9 mouse cellular contexts compared by ENCODE assay signal in genomic region chr2:146258736-146259469, GRCm38 (mm10). TPM values are rescaled to one million over a fixed set of nuclear protein-coding genes. Genes with fewer than 3 reads are reported as not detected.
A peak's percentile ranks its signal among the peaks of the same experiment; 100 is the strongest.
DNase-seq lines count a peak whose midpoint lies in the region; ATAC-seq and TF ChIP-seq lines count a peak whose summit lies in the region.
"Had no signal": no experiment of that assay in that cellular context is flagged by ENCODE, and none has a peak within 500 bp of the region (broad histone marks: within the 10 kb centered on the region; RNA-seq: fewer than 3 reads in every experiment).

No protein-coding gene starts in this region.

- no peak overlapping the region for H3K9ac ChIP-seq in liver, postnatal 0 days (replicated peaks)
- H3K9ac ChIP-seq in liver, embryonic 12.5 days: no peak overlapping the region
- no peak overlapping the region for H3K9ac ChIP-seq in heart, adult 2 months (ENCODE audit: low read depth, low read length)
- no peak overlapping the region for H3K9ac ChIP-seq in neural tube, embryonic 14.5 days (replicated peaks; ENCODE audit: low read depth, low read length)
- no peak overlapping the region for H3K9ac ChIP-seq in kidney, embryonic 14.5 days (ENCODE audit: low read depth, low read length)

- no peak overlapping the region for H3K4me2 ChIP-seq in liver, postnatal 0 days (ENCODE audit: low read depth, low read length)
- no peak overlapping the region for H3K4me2 ChIP-seq in liver, embryonic 12.5 days
- H3K4me2 ChIP-seq in neural tube, embryonic 14.5 days (ENCODE audit: low read depth, low read length): no peak overlapping the region
- no peak overlapping the region for H3K4me2 ChIP-seq in kidney, embryonic 14.5 days (replicated peaks; ENCODE audit: low read depth, low read length)

- no peaks in the 10 kb centered on the region for H3K36me3 ChIP-seq in liver, postnatal 0 days (replicated peaks; ENCODE audit: insufficient read depth, low read length)
- H3K36me3 ChIP-seq in liver, embryonic 12.5 days: no peaks in the 10 kb centered on the region
- peaks cover 2% of the 10 kb centered on the region; the same call in 1 of the 2 replicates for H3K36me3 ChIP-seq in heart, adult 2 months (ENCODE audit: control insufficient read depth, insufficient read depth, low read length)
- H3K36me3 ChIP-seq in neural tube, embryonic 14.5 days (ENCODE audit: control insufficient read depth, insufficient read depth, low read length): no peaks in the 10 kb centered on the region
- no peaks in the 10 kb centered on the region for H3K36me3 ChIP-seq in kidney, embryonic 14.5 days (ENCODE audit: control insufficient read depth, insufficient read depth, low read length)

- no peak for TF ChIP-seq POLR2A in heart, adult 2 months (IDR thresholded peaks at IDR 0.05; ENCODE audit: insufficient read depth, low read depth, low read length)

- H3K4me1 ChIP-seq in liver, postnatal 0 days (ENCODE audit: insufficient read depth): no peaks in the 10 kb centered on the region
- peaks cover 5% of the 10 kb centered on the region for H3K4me1 ChIP-seq in liver, embryonic 12.5 days
- H3K4me1 ChIP-seq in heart, adult 2 months (ENCODE audit: control insufficient read depth, insufficient read depth, low read length): 0 out of 2 replicates have a peak, but pooled peaks cover 1% of the 10 kb centered on the region
- peaks cover 24% of the 10 kb centered on the region for H3K4me1 ChIP-seq in neural tube, embryonic 14.5 days (ENCODE audit: control insufficient read depth, insufficient read depth, low read length)
- no peaks in the 10 kb centered on the region for H3K4me1 ChIP-seq in kidney, embryonic 14.5 days (ENCODE audit: control insufficient read depth, insufficient read depth, low read length)

- no peak for DNase-seq in liver, postnatal 0 days
- DNase-seq in heart, adult 2 months: peak; percentile 32 to 68
- peak; percentile 53 to 62 for DNase-seq in layer of hippocampus, adult 8-10 months (ENCODE audit: low spot score in 2 of 2)
- no peak for DNase-seq in adrenal gland, postnatal 36 days
- DNase-seq in urinary bladder, postnatal 25 days (ENCODE audit: low spot score): no peak

- TF ChIP-seq CTCF in liver, postnatal 0 days (IDR thresholded peaks at IDR 0.05; ENCODE audit: low read depth): no peak
- TF ChIP-seq CTCF in heart, adult 2 months (IDR thresholded peaks at IDR 0.05): no peak

- no peaks in the 10 kb centered on the region for H3K79me2 ChIP-seq in heart, adult 2 months (replicated peaks; ENCODE audit: control insufficient read depth, insufficient read depth, low read length)

- intact Hi-C loops in heart, adult 2 months (cut with DNase I): loop anchor here (10.0 kb wide), 1 partner anchor 304 kb away; no protein-coding TSS in a partner anchor

- H3K27me3 ChIP-seq in liver, postnatal 0 days (ENCODE audit: insufficient read depth, low read length): no peaks in the 10 kb centered on the region
- H3K27me3 ChIP-seq in liver, embryonic 12.5 days (replicated peaks): no peaks in the 10 kb centered on the region
- H3K27me3 ChIP-seq in heart, adult 2 months (ENCODE audit: control insufficient read depth, insufficient read depth, low read length): no peaks in the 10 kb centered on the region
- H3K27me3 ChIP-seq in neural tube, embryonic 14.5 days (ENCODE audit: control insufficient read depth, insufficient read depth, low read length): no peaks in the 10 kb centered on the region
- no peaks in the 10 kb centered on the region for H3K27me3 ChIP-seq in kidney, embryonic 14.5 days (ENCODE audit: control insufficient read depth, insufficient read depth, low read length)

- no peak overlapping the region for H3K27ac ChIP-seq in liver, postnatal 0 days (ENCODE audit: low read depth)
- no peak overlapping the region for H3K27ac ChIP-seq in liver, embryonic 12.5 days
- no peak overlapping the region for H3K27ac ChIP-seq in heart, adult 2 months
- H3K27ac ChIP-seq in neural tube, embryonic 14.5 days (ENCODE audit: low read depth, low read length): peak overlapping the region; percentile 22; the same call in 1 of the 2 replicates
- H3K27ac ChIP-seq in kidney, embryonic 14.5 days (ENCODE audit: low read depth, low read length): no peak overlapping the region
- H3K27ac ChIP-seq: macrophage had no signal

- ATAC-seq in liver, postnatal 0 days: peak; percentile 41; the same call in 1 of the 2 replicates
- no peak for ATAC-seq in liver, embryonic 12.5 days
- ATAC-seq in neural tube, embryonic 14.5 days (ENCODE audit: low read depth): peak; percentile 50
- no peak for ATAC-seq in kidney, embryonic 14.5 days (ENCODE audit: low FRiP score, low TSS enrichment)

- no peak overlapping the region for H3K4me3 ChIP-seq in liver, postnatal 0 days (ENCODE audit: low read depth, low read length)
- H3K4me3 ChIP-seq in liver, embryonic 12.5 days: no peak overlapping the region
- no peak overlapping the region for H3K4me3 ChIP-seq in heart, adult 2 months
- no peak overlapping the region for H3K4me3 ChIP-seq in neural tube, embryonic 14.5 days (ENCODE audit: low read depth, low read length)
- no peak overlapping the region for H3K4me3 ChIP-seq in kidney, embryonic 14.5 days (ENCODE audit: low read length)

- WGBS in liver, postnatal 0 days (ENCODE audit: insufficient replicate concordance): 56% methylated on average over 10 of the region's 10 CpGs
- WGBS in liver, embryonic 12.5 days (ENCODE audit: insufficient replicate concordance): 43% methylated on average over 10 of the region's 10 CpGs
- 43% methylated on average over 10 of the region's 10 CpGs for WGBS in heart, adult 2 months
- WGBS in neural tube, embryonic 14.5 days: 23% methylated on average over 10 of the region's 10 CpGs
- WGBS in kidney, embryonic 14.5 days: 50% methylated on average over 10 of the region's 10 CpGs

- TF ChIP-seq EP300 in liver, postnatal 0 days (IDR thresholded peaks at IDR 0.05; ENCODE audit: low read depth): no peak
- TF ChIP-seq EP300 in heart, adult 2 months (IDR thresholded peaks at IDR 0.05; ENCODE audit: insufficient read depth, low read depth, low read length): 0 out of 2 replicates have a peak, but pooled peaks have one; percentile 46

- no peaks in the 10 kb centered on the region for H3K9me3 ChIP-seq in liver, postnatal 0 days (ENCODE audit: low read length)
- H3K9me3 ChIP-seq in liver, embryonic 12.5 days (replicated peaks): no peaks in the 10 kb centered on the region
- H3K9me3 ChIP-seq in neural tube, embryonic 14.5 days (ENCODE audit: control insufficient read depth, low read length): no peaks in the 10 kb centered on the region
- H3K9me3 ChIP-seq in kidney, embryonic 14.5 days (ENCODE audit: control insufficient read depth, low read length): no peaks in the 10 kb centered on the region

RNA-seq across cellular contexts. Expression of gene Insm1, which starts 37.2 kb away (rescaled TPM):
- polyA plus RNA-seq in liver, postnatal 0 days (2015; fragmentation: Nextera tagmentation; extraction: Ambion mirVana): not detected in 2 replicates
- not detected in 2 replicates for polyA plus RNA-seq in liver, embryonic 12.5 days (2016; fragmentation: Nextera tagmentation; extraction: Ambion mirVana)
- total RNA-seq in heart, adult 2 months (2021): not detected
- polyA plus RNA-seq in heart, adult 2 months (2012; rRNA removed): not detected in 2 replicates
- 1 to 10 TPM; 5.6 to 6.6 (median 5.8) TPM for total RNA-seq in layer of hippocampus, adult 8-10 months (2022)
- 1.4 and 1.8 TPM in 2 replicates for polyA plus RNA-seq in neural tube, embryonic 14.5 days (2014; fragmentation: Nextera tagmentation; extraction: Ambion mirVana)
- 1 to 10 TPM; 2.9 to 6.4 TPM for total RNA-seq in adrenal gland, postnatal 36 days (2021)
- not detected in 2 replicates for polyA plus RNA-seq in kidney, embryonic 14.5 days (2014; fragmentation: Nextera tagmentation; extraction: Ambion mirVana)
- polyA plus RNA-seq: macrophage had no signal

Comparison
In these comparisons a context has a peak if more than half of its experiments do, and no peak if none do; other contexts are left out.
1. ATAC-seq: peak in liver, postnatal 0 days (single experiment) and neural tube, embryonic 14.5 days (single experiment); none in liver, embryonic 12.5 days (single experiment) and kidney, embryonic 14.5 days (single experiment).
2. DNase-seq: peak in heart, adult 2 months (2 of 2) and layer of hippocampus, adult 8-10 months (2 of 2); none in liver, postnatal 0 days (single experiment), adrenal gland, postnatal 36 days (0 of 2) and urinary bladder, postnatal 25 days (single experiment).